ENCODE assay signal across 20 mouse cellular contexts in the genomic region with DNA sequence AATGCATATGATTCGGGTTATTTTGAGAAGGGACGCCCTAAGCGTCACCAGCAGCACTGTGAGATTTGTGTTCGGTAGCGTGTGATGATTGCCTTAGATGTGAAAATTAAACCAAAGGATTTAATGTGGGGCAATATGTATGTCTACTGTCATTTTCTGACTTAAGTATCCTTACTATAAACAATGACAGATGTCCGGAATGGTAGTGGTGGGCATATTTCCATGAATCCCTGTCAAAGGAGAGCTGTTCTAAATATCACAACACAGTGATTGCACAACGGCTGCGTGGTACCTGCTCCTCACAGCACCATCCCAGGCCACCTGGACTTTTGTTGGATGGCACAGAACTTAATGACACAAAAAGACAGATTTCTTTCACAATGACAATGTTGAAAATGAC.
"Had no signal": no experiment of that assay in that cellular context is flagged by ENCODE, and none has a peak within 500 bp of the region (broad histone marks: within the 10 kb centered on the region; RNA-seq: fewer than 3 reads in every experiment).

No protein-coding gene starts in this region.

- H3K9me3 ChIP-seq: limb, embryonic 12.5 days; limb, embryonic 15.5 days; midbrain, embryonic 12.5 days; neural tube, embryonic 13.5 days; stomach, embryonic 15.5 days had no signal

- H3K4me1 ChIP-seq: limb, embryonic 12.5 days; limb, embryonic 15.5 days; neural tube, embryonic 13.5 days; stomach, embryonic 15.5 days had no signal

- DNase-seq: kidney, postnatal 14 days; kidney, postnatal 4 days; left cerebral cortex, postnatal 4 days; liver, postnatal 0 days; lung, embryonic 14.5 days; retina, postnatal 1 day; right cerebral cortex, postnatal 25 days; spleen, adult 18-20 months; thymus, postnatal 25 days had no signal

- H3K4me2 ChIP-seq: limb, embryonic 12.5 days; limb, embryonic 15.5 days; liver, embryonic 11.5 days; lung, embryonic 14.5 days; midbrain, embryonic 12.5 days; neural tube, embryonic 13.5 days; stomach, embryonic 15.5 days had no signal

- H3K36me3 ChIP-seq: limb, embryonic 12.5 days; limb, embryonic 15.5 days; midbrain, embryonic 12.5 days; neural tube, embryonic 13.5 days; stomach, embryonic 15.5 days had no signal

- H3K27me3 ChIP-seq: limb, embryonic 12.5 days; limb, embryonic 15.5 days; midbrain, embryonic 12.5 days; neural tube, embryonic 13.5 days; stomach, embryonic 15.5 days had no signal

- H3K4me3 ChIP-seq: limb, embryonic 12.5 days; limb, embryonic 15.5 days; midbrain, embryonic 12.5 days; myocyte; neural tube, embryonic 13.5 days; stomach, embryonic 15.5 days had no signal

- ATAC-seq: liver, postnatal 0 days; lung, postnatal 0 days; midbrain, embryonic 16.5 days had no signal

- H3K27ac ChIP-seq: limb, embryonic 12.5 days; limb, embryonic 15.5 days; liver, embryonic 14.5 days; macrophage; midbrain, embryonic 12.5 days; neural tube, embryonic 13.5 days; stomach, embryonic 15.5 days had no signal

- H3K9ac ChIP-seq: limb, embryonic 12.5 days; limb, embryonic 15.5 days; liver, embryonic 14.5 days; liver, postnatal 0 days; lung, embryonic 14.5 days; midbrain, embryonic 12.5 days; neural tube, embryonic 13.5 days; stomach, embryonic 15.5 days had no signal
